Mouse (Mus musculus) MN1 (cell line): Measurements from ENCODE around the gene Hacd2.

Source experiments
- DNase-seq: peaks from one replicate; pipeline ENCODE4 v3.0.0-alpha.2; 2016; ENCODE audit warnings: low spot score

Gene Hacd2

GRCm38 (mm10) chr16:35007361-35007760, 14.9 kb upstream of the Hacd2 start:
- DNase-seq = no peak

- no peak for DNase-seq
Observed at GRCm38 (mm10) chr16:35008447-35008846, 13.8 kb upstream of the Hacd2 start.

GRCm38 (mm10) chr16:35013501-35013900, 8.7 kb upstream of the Hacd2 start:
- no peak for DNase-seq

- DNase-seq = no peak
Observed at GRCm38 (mm10) chr16:35016491-35016890, 5.7 kb upstream of the Hacd2 start.

- no peak for DNase-seq
Observed at GRCm38 (mm10) chr16:35018470-35018974, 3.7 kb upstream of the Hacd2 start.

- no peak for DNase-seq
Observed at GRCm38 (mm10) chr16:35021903-35022241, 356 bp upstream of the Hacd2 start.

- peak; percentile 9 for DNase-seq
Observed at GRCm38 (mm10) chr16:35023138-35023735, 1.0 kb downstream of the Hacd2 start.

GRCm38 (mm10) chr16:35024300-35024699, 2.1 kb downstream of the Hacd2 start:
- peak; percentile 6 for DNase-seq

- no peak for DNase-seq
Observed at GRCm38 (mm10) chr16:35025347-35025746, 3.1 kb downstream of the Hacd2 start.

- no peak for DNase-seq
Observed at GRCm38 (mm10) chr16:35033241-35033640, 11.0 kb downstream of the Hacd2 start.

- DNase-seq = no peak
Observed at GRCm38 (mm10) chr16:35033809-35034577, 11.8 kb downstream of the Hacd2 start.

- no peak for DNase-seq
Observed at GRCm38 (mm10) chr16:35034971-35035370, 12.7 kb downstream of the Hacd2 start.

- no peak for DNase-seq
Observed at GRCm38 (mm10) chr16:35036754-35037153, 14.5 kb downstream of the Hacd2 start.

- DNase-seq = no peak
Observed at GRCm38 (mm10) chr16:35038343-35039057, 16.3 kb downstream of the Hacd2 start.

GRCm38 (mm10) chr16:35040154-35040553, 17.9 kb downstream of the Hacd2 start:
- DNase-seq = no peak

- no peak for DNase-seq
Observed at GRCm38 (mm10) chr16:35041001-35041400, 18.8 kb downstream of the Hacd2 start.

GRCm38 (mm10) chr16:35046081-35046775, 24.0 kb downstream of the Hacd2 start:
- DNase-seq = no peak

- DNase-seq = no peak
Observed at GRCm38 (mm10) chr16:35047272-35047969, 25.2 kb downstream of the Hacd2 start.

GRCm38 (mm10) chr16:35051066-35051465, 28.8 kb downstream of the Hacd2 start:
- no peak for DNase-seq

- DNase-seq = no peak
Observed at GRCm38 (mm10) chr16:35052191-35052590, 30.0 kb downstream of the Hacd2 start.

GRCm38 (mm10) chr16:35054432-35055193, 32.4 kb downstream of the Hacd2 start:
- DNase-seq = no peak
